Mouse (Mus musculus) MEL (cell line): ENCODE results near the gene Barx2. TPM values are rescaled to one million over a fixed set of nuclear protein-coding genes. Genes with fewer than 3 reads are reported as not detected.

Experiments
- DNase-seq: peaks from one replicate; pipeline ENCODE4 v3.0.0; 2011; ENCODE audit warnings: low read depth, low spot score
- H3K27ac ChIP-seq: 2 replicates; pipeline ENCODE4 v1.5.1; 2012; ENCODE audit warnings: low read depth, mild to moderate bottlenecking, control low read depth, low read length, moderate library complexity; ENCODE audit not compliant: control insufficient read depth
- H3K27me3 ChIP-seq, 2 experiments: fragments of 150-350 bp in 1 of 2; sonication (generic) in 1 of 2; 2 replicates each; pipeline ENCODE4 v1.6.1; 2012; ENCODE audit warnings: low read length in 2 of 2, mild to moderate bottlenecking in 2 of 2, improper control_type of control experiment in 1 of 2, moderate library complexity in 1 of 2; ENCODE audit not compliant: insufficient read depth in 2 of 2, control insufficient read depth in 1 of 2
- H3K36me3 ChIP-seq, 2 experiments: 2 replicates each; pipeline ENCODE4 v1.6.1; 2012 to 2014; ENCODE audit warnings: low read length in 2 of 2, improper control_type of control experiment in 1 of 2, inconsistent platforms in 1 of 2, mild to moderate bottlenecking in 1 of 2; ENCODE audit not compliant: insufficient read depth in 2 of 2, control insufficient read depth in 1 of 2
- H3K4me1 ChIP-seq, 2 experiments: fragments of 150-350 bp in 1 of 2; sonication (generic) in 1 of 2; 2 replicates each; pipeline ENCODE4 v1.6.1; 2012; ENCODE audit warnings: low read length in 2 of 2, improper control_type of control experiment in 1 of 2, mild to moderate bottlenecking in 1 of 2; ENCODE audit not compliant: insufficient read depth in 2 of 2, control insufficient read depth in 1 of 2
- H3K4me3 ChIP-seq, 2 experiments: fragments of 150-350 bp in 1 of 2; sonication (generic) in 1 of 2; 2 replicates each; pipeline ENCODE4 v1.5.1; 2012; ENCODE audit warnings: low read depth in 2 of 2, low read length in 2 of 2, mild to moderate bottlenecking in 2 of 2, moderate library complexity in 2 of 2, control low read depth in 1 of 2, improper control_type of control experiment in 1 of 2; ENCODE audit not compliant: control insufficient read depth in 1 of 2, insufficient read depth in 1 of 2
- H3K79me2 ChIP-seq: 2 replicates; pipeline ENCODE4 v1.6.1; 2012; ENCODE audit warnings: mild to moderate bottlenecking, low read length, moderate library complexity; ENCODE audit not compliant: control insufficient read depth, poor library complexity, insufficient read depth
- H3K9ac ChIP-seq: 2 replicates; pipeline ENCODE4 v1.6.1; 2012; ENCODE audit warnings: low read depth, mild to moderate bottlenecking, control low read depth, low read length, moderate library complexity; ENCODE audit not compliant: control insufficient read depth, poor library complexity, severe bottlenecking
- H3K9me3 ChIP-seq: fragments of 150-350 bp; sonication (generic); replicated peaks from 2 replicates; pipeline ENCODE4 v1.6.1; 2012; ENCODE audit warnings: mild to moderate bottlenecking, low read length, improper control_type of control experiment, moderate library complexity; ENCODE audit not compliant: insufficient read depth
- BHLHE40 ChIP-seq: IDR thresholded peaks from 2 replicates; pipeline ENCODE4 v1.6.1; 2012; ENCODE audit warnings: low read depth, mild to moderate bottlenecking, inconsistent platforms, low read length, improper control_type of control experiment, borderline replicate concordance
- CHD1 ChIP-seq: IDR thresholded peaks from 2 replicates; pipeline ENCODE4 v1.6.1; 2012; ENCODE audit warnings: low read depth, mild to moderate bottlenecking, inconsistent platforms, low read length, improper control_type of control experiment
- CTCF ChIP-seq, 3 experiments: IDR thresholded peaks in 2 of 3; conservative IDR thresholded peaks in 1 of 3; 2 replicates each; pipeline ENCODE4 v1.5.1; 2011 to 2012; ENCODE audit warnings: low read length in 3 of 3, low read depth in 2 of 3, mild to moderate bottlenecking in 2 of 3, improper control_type of control experiment in 1 of 3, inconsistent platforms in 1 of 3, mixed read lengths in 1 of 3, moderate library complexity in 1 of 3; ENCODE audit not compliant: control insufficient read depth in 1 of 3, insufficient read depth in 1 of 3, poor library complexity in 1 of 3, severe bottlenecking in 1 of 3
- ELF1 ChIP-seq: IDR thresholded peaks from 2 replicates; pipeline ENCODE4 v1.6.1; 2014; ENCODE audit warnings: low read depth, mild to moderate bottlenecking, inconsistent platforms, low read length, improper control_type of control experiment, moderate library complexity
- EP300 ChIP-seq, 2 experiments: IDR thresholded peaks; 2 replicates each; pipeline ENCODE4 v1.6.1; 2011; ENCODE audit warnings: improper control_type of control experiment in 2 of 2, low read length in 2 of 2, low read depth in 1 of 2, mild to moderate bottlenecking in 1 of 2
- ETS1 ChIP-seq: IDR thresholded peaks from 2 replicates; pipeline ENCODE4 v1.6.1; 2012; ENCODE audit warnings: low read depth, mild to moderate bottlenecking, inconsistent platforms, low read length, improper control_type of control experiment, moderate library complexity
- GABPA ChIP-seq: IDR thresholded peaks from 2 replicates; pipeline ENCODE4 v1.6.1; 2012; ENCODE audit warnings: low read depth, mild to moderate bottlenecking, inconsistent platforms, low read length, improper control_type of control experiment, moderate library complexity
- HCFC1 ChIP-seq: IDR thresholded peaks from 2 replicates; pipeline ENCODE4 v1.6.1; 2012; ENCODE audit warnings: low read depth, mild to moderate bottlenecking, inconsistent platforms, low read length, improper control_type of control experiment, moderate library complexity
- JUND ChIP-seq: IDR thresholded peaks from 2 replicates; pipeline ENCODE4 v1.6.1; 2011; ENCODE audit warnings: low read depth, mild to moderate bottlenecking, improper control_type of control experiment, low read length
- KAT2A ChIP-seq: conservative IDR thresholded peaks from 2 replicates; pipeline ENCODE4 v1.6.1; 2012; ENCODE audit warnings: low read depth, low read length, improper control_type of control experiment, inconsistent platforms
- MAFK ChIP-seq: IDR thresholded peaks from 2 replicates; pipeline ENCODE4 v1.6.1; 2011; ENCODE audit warnings: low read depth, mild to moderate bottlenecking, low read length, improper control_type of control experiment, borderline replicate concordance
- MAX ChIP-seq: IDR thresholded peaks from 2 replicates; pipeline ENCODE4 v1.6.1; 2011; ENCODE audit warnings: low read length, improper control_type of control experiment
- NELFE ChIP-seq: IDR thresholded peaks from 2 replicates; pipeline ENCODE4 v1.6.1; 2011; ENCODE audit warnings: low read depth, low read length, improper control_type of control experiment
- POLR2A ChIP-seq, 2 experiments: IDR thresholded peaks; 2 replicates each; pipeline ENCODE4 v1.6.1; 2011 to 2012; ENCODE audit warnings: low read length in 2 of 2, mild to moderate bottlenecking in 2 of 2, control low read depth in 1 of 2, improper control_type of control experiment in 1 of 2, low read depth in 1 of 2, moderate library complexity in 1 of 2; ENCODE audit not compliant: control insufficient read depth in 1 of 2, insufficient read depth in 1 of 2, poor library complexity in 1 of 2
- POLR2AphosphoS2 ChIP-seq: IDR thresholded peaks from 2 replicates; pipeline ENCODE4 v1.6.1; 2011; ENCODE audit warnings: low read length, improper control_type of control experiment
- SIN3A ChIP-seq: IDR thresholded peaks from 2 replicates; pipeline ENCODE4 v1.6.1; 2012; ENCODE audit warnings: low read length, improper control_type of control experiment, inconsistent platforms
- SMC3 ChIP-seq: IDR thresholded peaks from 2 replicates; pipeline ENCODE4 v1.6.1; 2011; ENCODE audit warnings: low read depth, low read length, improper control_type of control experiment
- TAL1 ChIP-seq: IDR thresholded peaks from 2 replicates; pipeline ENCODE4 v1.6.1; 2012; ENCODE audit warnings: mild to moderate bottlenecking, inconsistent platforms, low read length, moderate library complexity, mixed read lengths
- UBTF ChIP-seq: IDR thresholded peaks from 2 replicates; pipeline ENCODE4 v1.6.1; 2012; ENCODE audit warnings: low read depth, mild to moderate bottlenecking, inconsistent platforms, low read length, improper control_type of control experiment, moderate library complexity, borderline replicate concordance; ENCODE audit not compliant: insufficient read depth
- USF1 ChIP-seq: IDR thresholded peaks from 2 replicates; pipeline ENCODE4 v1.6.1; 2014; ENCODE audit warnings: low read depth, mild to moderate bottlenecking, inconsistent platforms, low read length, improper control_type of control experiment, moderate library complexity
- USF2 ChIP-seq, 2 experiments: IDR thresholded peaks; 2 replicates each; pipeline ENCODE4 v1.6.1; 2011 to 2012; ENCODE audit warnings: improper control_type of control experiment in 2 of 2, low read length in 2 of 2, borderline replicate concordance in 1 of 2, inconsistent platforms in 1 of 2, low read depth in 1 of 2, mild to moderate bottlenecking in 1 of 2; ENCODE audit not compliant: insufficient read depth in 1 of 2
- ZMIZ1 ChIP-seq: IDR thresholded peaks from 2 replicates; pipeline ENCODE4 v1.6.1; 2012; ENCODE audit warnings: low read depth, mild to moderate bottlenecking, inconsistent platforms, low read length, improper control_type of control experiment, moderate library complexity
- polyA plus RNA-seq, 2 experiments: library from polyadenylated mRNA; stranded (reverse) in 1 of 2; unstranded in 1 of 2; fragments of >175 nt in 1 of 2; fragments of >200 nt in 1 of 2; gene quantifications; 2 replicates each; pipeline versions ENCODE4 v1.2.1 to v1.2.4; 2012; ENCODE audit warnings: low replicate concordance in 2 of 2, low read depth in 1 of 2; ENCODE audit not compliant: insufficient read length in 2 of 2, insufficient read depth in 1 of 2, missing spikeins in 1 of 2
- total RNA-seq: library from RNA; depleted of rRNA; stranded (reverse); fragments of 300-350 nt; gene quantifications from 2 replicates; pipeline ENCODE4 v1.2.3, GENCODE M21; 2012

The Barx2 gene
- total and polyA plus RNA-seq, 3 experiments: not detected

- TF ChIP-seq KAT2A (no peak), CHD1 (no peak), USF1 (no peak), HCFC1 (no peak), JUND (no peak), UBTF (no peak), GABPA (no peak), TAL1 (no peak), SIN3A (no peak), ZMIZ1 (no peak), ETS1 (no peak), MAFK (no peak), BHLHE40 (no peak), POLR2AphosphoS2 (no peak), CTCF (IDR thresholded peaks at IDR 0.05 in 2 of 3, conservative IDR thresholded peaks at IDR 0.05 in 1 of 3; ENCODE audit: control insufficient read depth in 1 of 3, insufficient read depth in 1 of 3, low read depth in 2 of 3, low read length in 3 of 3, poor library complexity in 1 of 3, severe bottlenecking in 1 of 3) (no peak), USF2 (IDR thresholded peaks at IDR 0.05; ENCODE audit: borderline replicate concordance in 1 of 2, insufficient read depth in 1 of 2, low read depth in 1 of 2, low read length in 2 of 2) (no peak), NELFE (no peak), EP300 (IDR thresholded peaks at IDR 0.05; ENCODE audit: low read depth in 1 of 2, low read length in 2 of 2) (no peak)
Observed at GRCm38 (mm10) chr9:31875556-31875955, 37.7 kb downstream of the Barx2 start.

GRCm38 (mm10) chr9:31874236-31874635 is 39.0 kb downstream of the Barx2 start:
- no peak overlapping the region for H3K9ac ChIP-seq
- no peak overlapping the region for H3K27ac ChIP-seq
- H3K27me3 ChIP-seq: no peaks in the 10 kb centered on the region
- DNase-seq: no peak
- no peak for TF ChIP-seq CTCF (IDR thresholded peaks at IDR 0.05 in 2 of 3, conservative IDR thresholded peaks at IDR 0.05 in 1 of 3; ENCODE audit: control insufficient read depth in 1 of 3, insufficient read depth in 1 of 3, low read depth in 2 of 3, low read length in 3 of 3, poor library complexity in 1 of 3, severe bottlenecking in 1 of 3)
- no peak for TF ChIP-seq GABPA
- no peak for TF ChIP-seq ETS1
- no peak for TF ChIP-seq MAX
- TF ChIP-seq POLR2AphosphoS2: no peak
- TF ChIP-seq ZMIZ1: no peak
- TF ChIP-seq SMC3: no peak
- TF ChIP-seq SIN3A: no peak
- TF ChIP-seq ELF1: no peak
- no peak for TF ChIP-seq MAFK
- TF ChIP-seq POLR2A (IDR thresholded peaks at IDR 0.05; ENCODE audit: control insufficient read depth in 1 of 2, insufficient read depth in 1 of 2, low read depth in 1 of 2, low read length in 2 of 2, poor library complexity in 1 of 2): no peak
- TF ChIP-seq BHLHE40: no peak
- TF ChIP-seq USF1: no peak
- H3K4me1 ChIP-seq: no peaks in the 10 kb centered on the region
- H3K9me3 ChIP-seq: no peaks in the 10 kb centered on the region
- no peaks in the 10 kb centered on the region for H3K36me3 ChIP-seq
- H3K79me2 ChIP-seq: no peaks in the 10 kb centered on the region
- no peak overlapping the region for H3K4me3 ChIP-seq

More at GRCm38 (mm10) chr9:31875556-31875955, 37.7 kb downstream of the Barx2 start:
- H3K36me3 ChIP-seq: no peaks in the 10 kb centered on the region
- no peaks in the 10 kb centered on the region for H3K4me1 ChIP-seq
- no peaks in the 10 kb centered on the region for H3K79me2 ChIP-seq
- H3K27ac ChIP-seq: no peak overlapping the region
- no peaks in the 10 kb centered on the region for H3K27me3 ChIP-seq
- no peak overlapping the region for H3K9ac ChIP-seq
- no peak for DNase-seq
- no peaks in the 10 kb centered on the region for H3K9me3 ChIP-seq
- H3K4me3 ChIP-seq: no peak overlapping the region
